Mouse (Mus musculus): ENCODE measurements around the gene Pgf.

Gene Pgf

DNA sequence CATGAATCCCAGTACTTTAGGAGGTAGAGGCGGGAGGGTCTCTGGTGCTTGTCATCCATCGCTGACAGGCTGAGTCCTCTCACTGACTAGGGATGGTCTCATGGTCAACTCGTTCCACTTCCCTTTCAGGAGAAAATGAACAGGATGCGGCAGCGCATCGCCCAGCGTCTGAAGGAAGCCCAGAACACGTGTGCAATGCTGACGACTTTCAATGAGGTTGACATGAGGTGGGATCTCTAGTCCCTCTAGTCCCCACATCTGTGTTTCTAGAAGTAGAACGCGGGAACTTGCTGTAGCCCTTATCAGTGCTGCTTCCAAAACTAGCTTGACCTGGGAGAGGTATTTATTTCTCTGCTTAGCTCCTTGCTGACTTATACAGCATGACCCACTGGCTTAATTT is 53.9 kb downstream of the Pgf start:
- DNase-seq (ENCODE audit: low spot score in 2 of 2), result no peak

- no peak for DNase-seq (ENCODE audit: low spot score in 2 of 2)
These were observed 54.5 kb downstream of the Pgf start for GRCm38 (mm10) chr12:85123108-85123530.

- no peak for DNase-seq (ENCODE audit: low spot score in 2 of 2)
These were observed 55.7 kb downstream of the Pgf start for GRCm38 (mm10) chr12:85121806-85122459.

All from urinary bladder, adult 18-20 months (tissue).